Mouse (Mus musculus) stomach, postnatal 0 days (tissue): Measurements from ENCODE around the gene Hist1h3a.
"Not testable (repeated sequence)": the region's sequence is repeated elsewhere in the genome, so short reads cannot be mapped to it uniquely, and the experiment has no call there.

ENCODE experiments used
- CTCF ChIP-seq: IDR thresholded peaks from 2 replicates; pipeline ENCODE4 v1.5.1; 2016; ENCODE audit warnings: antibody characterized with exemption, low read depth, mild to moderate bottlenecking, moderate library complexity
- EP300 ChIP-seq: optimal IDR thresholded peaks from 2 replicates; pipeline ENCODE3; 2016; ENCODE audit warnings: antibody characterized with exemption

- TF ChIP-seq CTCF, EP300: not testable (repeated sequence)
Observed at GRCm38 (mm10) chr13:23769613-23770012, 7.4 kb upstream of the Hist1h3a start, which contains the start of gene Trim38.
